Mouse (Mus musculus) lung, embryonic 15.5 days (tissue): ENCODE results near the gene Ptpre. TPM values are rescaled to one million over a fixed set of nuclear protein-coding genes. Genes with fewer than 3 reads are reported as not detected.

Experiments used
- ATAC-seq: fragments of 200-750 bp; cut with Nextera tagmentation; 2 replicates; pipeline ENCODE4 v1.8.0; 2017; ENCODE audit warnings: moderate number of reproducible peaks, borderline replicate concordance; ENCODE audit not compliant: low FRiP score, low TSS enrichment; ENCODE audit errors: extremely low read depth
- H3K27ac ChIP-seq: fragments of 300-500 bp; sonication (generic); 2 replicates; pipeline ENCODE4 v1.5.1; 2015; ENCODE audit warnings: moderate library complexity, mild to moderate bottlenecking, inconsistent platforms
- H3K27me3 ChIP-seq: fragments of 300-500 bp; sonication (generic); 2 replicates; pipeline ENCODE4 v1.6.1; 2015; ENCODE audit warnings: inconsistent platforms
- H3K36me3 ChIP-seq: fragments of 300-500 bp; sonication (generic); 2 replicates; pipeline ENCODE4 v1.6.1; 2015; ENCODE audit warnings: inconsistent platforms
- H3K4me1 ChIP-seq: fragments of 300-500 bp; sonication (generic); 2 replicates; pipeline ENCODE4 v1.6.1; 2015; ENCODE audit warnings: inconsistent platforms
- H3K4me2 ChIP-seq: fragments of 300-500 bp; sonication (generic); 2 replicates; pipeline ENCODE4 v1.6.1; 2015; ENCODE audit warnings: inconsistent platforms, mild to moderate bottlenecking, moderate library complexity
- H3K4me3 ChIP-seq: fragments of 300-500 bp; sonication (generic); 2 replicates; pipeline ENCODE4 v1.5.1; 2015; ENCODE audit warnings: mild to moderate bottlenecking, inconsistent platforms
- H3K9ac ChIP-seq: fragments of 300-500 bp; sonication (generic); 2 replicates; pipeline ENCODE4 v1.6.1; 2015; ENCODE audit warnings: inconsistent platforms
- H3K9me3 ChIP-seq: fragments of 300-500 bp; sonication (generic); 2 replicates; pipeline ENCODE4 v1.6.1; 2016; ENCODE audit warnings: inconsistent platforms
- WGBS: fragments of 180-500 bp; shearing (Covaris S2); methylation state at CpG from one replicate; pipeline ENCODE4 v1.1.7; 2015; 5-methylcytosine and 5-hydroxymethylcytosine counted together
- polyA plus RNA-seq: library from polyadenylated mRNA; unstranded; fragments of >200 nt; fragmentation: Nextera tagmentation; extraction: Ambion mirVana; gene quantifications from 2 replicates; pipeline ENCODE4 v1.2.1, GENCODE M21; 2015

The Ptpre gene
- polyA plus RNA-seq, 1 experiment from 2014 or later, result 2.2 TPM

GRCm38 (mm10) chr7:135585125-135585687, 47.9 kb downstream of the Ptpre start:
- peaks cover 12% of the 10 kb centered on the region for H3K4me1 ChIP-seq
- H3K36me3 ChIP-seq, result no peaks in the 10 kb centered on the region
- H3K4me2 ChIP-seq, result no peak overlapping the region
- no peaks in the 10 kb centered on the region for H3K9me3 ChIP-seq
- H3K27ac ChIP-seq, result no peak overlapping the region
- no peak overlapping the region for H3K4me3 ChIP-seq
- H3K27me3 ChIP-seq, result no peaks in the 10 kb centered on the region
- ATAC-seq, result no peak
- no peak overlapping the region for H3K9ac ChIP-seq
- 81% methylated on average over 1 of the region's 1 CpGs for WGBS

GRCm38 (mm10) chr7:135586402-135586801, 49.1 kb downstream of the Ptpre start:
- H3K27ac ChIP-seq, result peak overlapping the region; percentile 47; the same call in 1 of the 2 replicates
- ATAC-seq, result no peak
- WGBS, result 15% methylated on average over 4 of the region's 4 CpGs

GRCm38 (mm10) chr7:135587821-135588575, 50.7 kb downstream of the Ptpre start:
- Histone ChIP-seq H3K27me3 (no peaks in the 10 kb centered on the region), H3K4me3 (no peak overlapping the region), H3K9me3 (no peaks in the 10 kb centered on the region), H3K4me2 (no peak overlapping the region), H3K36me3 (no peaks in the 10 kb centered on the region), H3K27ac (no peak overlapping the region), H3K9ac (no peak overlapping the region), H3K4me1 (peaks cover 12% of the 10 kb centered on the region)
- ATAC-seq, result no peak
- 61% methylated on average over 2 of the region's 2 CpGs for WGBS

More at GRCm38 (mm10) chr7:135586402-135586801, 49.1 kb downstream of the Ptpre start:
- Histone ChIP-seq H3K4me3 (no peak overlapping the region), H3K9ac (no peak overlapping the region), H3K36me3 (no peaks in the 10 kb centered on the region), H3K27me3 (no peaks in the 10 kb centered on the region), H3K4me2 (no peak overlapping the region), H3K9me3 (no peaks in the 10 kb centered on the region), H3K4me1 (peaks cover 12% of the 10 kb centered on the region)

DNA sequence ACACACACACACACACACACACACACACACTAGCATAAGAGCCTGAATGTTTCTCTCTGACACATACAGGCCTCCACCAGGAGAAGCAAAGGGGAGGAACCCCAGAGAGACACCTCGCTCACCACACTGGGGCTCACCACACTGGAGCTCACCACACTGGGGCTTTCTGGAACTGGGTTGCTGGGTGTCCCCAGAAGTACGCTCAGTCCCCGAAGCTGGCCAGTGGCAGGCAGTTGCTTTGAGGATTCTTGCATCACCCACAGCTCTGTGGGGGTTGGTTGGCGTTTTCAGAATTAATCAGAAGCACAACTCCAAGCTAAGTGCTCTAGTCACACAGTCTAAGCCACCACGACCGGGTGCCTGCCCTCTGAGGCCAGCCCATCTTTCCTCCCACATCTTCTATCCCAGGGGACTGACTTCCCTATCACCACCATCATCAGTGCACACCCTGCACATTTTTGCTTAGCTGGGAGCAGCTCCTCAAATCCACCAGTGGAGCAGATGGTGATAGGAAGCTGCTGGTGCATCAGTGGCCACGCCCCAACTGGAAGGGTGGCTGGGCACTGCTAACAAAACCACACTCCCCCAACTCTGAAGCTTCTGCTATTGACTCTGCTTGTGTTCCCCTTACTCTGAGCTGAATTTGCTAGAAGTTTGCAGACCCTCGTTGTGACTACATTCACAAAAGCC, 51.5 kb downstream of the Ptpre start:
- WGBS, result 70% methylated on average over 8 of the region's 8 CpGs
- no peak for ATAC-seq

DNA sequence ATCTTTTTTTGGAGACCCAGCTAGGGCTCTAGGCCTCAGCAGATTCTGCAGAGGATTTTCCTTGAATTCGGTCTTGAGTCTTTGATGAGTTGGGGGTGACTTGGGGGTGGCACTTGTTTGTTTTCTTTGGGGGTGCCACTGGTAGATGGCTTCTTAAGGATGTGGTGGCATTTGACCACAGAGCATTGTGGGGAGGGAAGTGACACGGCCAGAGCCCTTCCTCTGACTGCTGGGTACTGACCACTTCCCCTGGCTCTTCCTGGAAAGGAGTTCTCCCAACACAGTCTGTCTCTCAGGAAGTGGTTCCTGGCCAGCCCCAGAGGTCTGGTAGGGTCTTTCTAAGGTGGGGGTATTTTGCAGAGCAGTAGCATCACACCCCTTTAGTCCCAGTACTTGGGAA, 54.2 kb downstream of the Ptpre start:
- Histone ChIP-seq H3K27me3 (no peaks in the 10 kb centered on the region), H3K36me3 (no peaks in the 10 kb centered on the region), H3K4me3 (no peak overlapping the region), H3K9me3 (no peaks in the 10 kb centered on the region), H3K9ac (no peak overlapping the region), H3K27ac (no peak overlapping the region), H3K4me1 (peaks cover 21% of the 10 kb centered on the region), H3K4me2 (no peak overlapping the region)
- no peak for ATAC-seq
- WGBS, result 61% methylated on average over 2 of the region's 2 CpGs

More for the DNA sequence above, 51.5 kb downstream of the Ptpre start:
- Histone ChIP-seq H3K9me3 (no peaks in the 10 kb centered on the region), H3K27me3 (no peaks in the 10 kb centered on the region), H3K9ac (no peak overlapping the region), H3K4me3 (no peak overlapping the region), H3K4me1 (peaks cover 12% of the 10 kb centered on the region), H3K27ac (no peak overlapping the region), H3K36me3 (no peaks in the 10 kb centered on the region), H3K4me2 (no peak overlapping the region)

DNA sequence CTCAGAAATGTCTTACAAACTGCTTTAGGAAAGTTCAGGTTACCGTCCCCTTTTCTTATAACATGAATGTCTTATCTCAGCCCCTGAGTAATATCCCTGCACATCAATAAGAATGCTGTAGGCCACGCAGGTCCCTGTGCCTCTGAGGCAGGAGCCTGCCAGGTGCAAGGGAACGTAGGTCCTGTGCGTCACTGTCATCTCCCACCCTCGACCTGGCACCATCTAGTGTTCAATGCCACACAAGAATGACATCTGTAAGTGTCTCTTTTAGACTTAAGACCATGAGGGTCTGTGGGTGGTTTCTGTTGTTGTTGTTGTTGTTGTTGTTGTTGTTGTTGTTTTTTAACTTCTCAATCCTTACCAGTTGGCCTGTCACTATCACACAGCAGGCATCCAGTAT, 56.0 kb downstream of the Ptpre start:
- no peak for ATAC-seq
- Histone ChIP-seq H3K4me2 (no peak overlapping the region), H3K27me3 (no peaks in the 10 kb centered on the region), H3K4me1 (peaks cover 30% of the 10 kb centered on the region), H3K27ac (no peak overlapping the region), H3K4me3 (no peak overlapping the region), H3K9ac (no peak overlapping the region), H3K9me3 (no peaks in the 10 kb centered on the region), H3K36me3 (no peaks in the 10 kb centered on the region)
- WGBS, result 73% methylated on average over 5 of the region's 5 CpGs

DNA sequence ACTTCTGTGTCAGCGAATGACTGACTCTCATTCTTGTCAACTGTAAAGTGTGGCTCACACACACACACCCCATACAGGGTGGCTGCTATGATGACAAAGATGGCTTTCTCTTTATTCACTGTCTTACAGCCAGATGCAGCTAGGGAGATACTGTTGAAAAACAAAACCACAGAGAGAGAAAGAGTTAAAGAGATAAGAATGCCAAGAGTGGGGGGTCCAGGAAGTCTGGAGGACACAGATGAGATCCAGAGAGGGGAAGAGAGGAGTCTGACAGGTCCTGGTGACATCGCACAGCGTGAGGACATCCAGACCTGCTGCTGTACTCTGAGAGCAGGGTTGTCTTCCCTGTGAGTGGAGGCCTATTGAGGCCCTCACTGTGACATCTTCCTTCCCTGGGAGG, 56.5 kb downstream of the Ptpre start:
- Histone ChIP-seq H3K27me3 (no peaks in the 10 kb centered on the region), H3K4me3 (no peak overlapping the region), H3K4me1 (peaks cover 35% of the 10 kb centered on the region), H3K9ac (no peak overlapping the region), H3K9me3 (no peaks in the 10 kb centered on the region), H3K4me2 (no peak overlapping the region), H3K27ac (no peak overlapping the region), H3K36me3 (no peaks in the 10 kb centered on the region)
- no peak for ATAC-seq
- WGBS, result 57% methylated on average over 3 of the region's 3 CpGs

- no peaks in the 10 kb centered on the region for H3K27me3 ChIP-seq
- WGBS, result 55% methylated on average over 7 of the region's 7 CpGs
- no peak overlapping the region for H3K4me3 ChIP-seq
- H3K36me3 ChIP-seq, result no peaks in the 10 kb centered on the region
- H3K4me1 ChIP-seq, result peaks cover 36% of the 10 kb centered on the region
- H3K9me3 ChIP-seq, result no peaks in the 10 kb centered on the region
- no peak overlapping the region for H3K9ac ChIP-seq
- no peak; the same call in 1 of the 2 replicates for ATAC-seq
- no peak overlapping the region for H3K27ac ChIP-seq
- no peak overlapping the region for H3K4me2 ChIP-seq
These were observed 57.4 kb downstream of the Ptpre start for GRCm38 (mm10) chr7:135594676-135595075.

DNA sequence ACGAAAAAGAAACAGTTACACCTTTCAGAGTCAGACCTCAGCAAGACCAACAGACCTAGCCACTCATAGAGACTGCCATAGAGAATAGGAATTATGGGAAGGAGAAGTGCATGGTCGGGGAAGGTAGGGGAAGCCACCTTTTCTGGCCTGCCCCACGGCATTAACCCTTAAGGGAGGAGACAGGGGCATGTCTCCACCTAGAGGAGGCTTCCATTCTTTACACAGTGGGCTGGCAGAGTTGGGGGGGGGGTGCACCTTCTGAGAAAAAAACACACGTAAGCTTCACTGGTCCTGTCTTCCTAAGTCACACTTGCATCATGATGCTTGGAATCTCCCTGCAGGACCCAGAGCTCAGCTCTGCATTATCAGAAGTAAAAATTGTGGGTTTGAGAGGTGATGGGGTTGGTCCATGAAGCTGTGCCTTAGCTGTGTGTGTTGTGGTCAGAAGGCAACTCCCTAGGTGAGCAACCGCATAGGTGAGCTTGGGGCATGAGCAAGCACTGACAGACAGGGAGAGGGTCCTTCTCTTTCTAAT, 58.4 kb downstream of the Ptpre start:
- WGBS, result 39% methylated on average over 5 of the region's 5 CpGs
- H3K4me1 ChIP-seq, result peaks cover 36% of the 10 kb centered on the region
- no peaks in the 10 kb centered on the region for H3K27me3 ChIP-seq
- no peaks in the 10 kb centered on the region for H3K36me3 ChIP-seq
- no peak for ATAC-seq
- no peak overlapping the region for H3K4me2 ChIP-seq
- no peak overlapping the region for H3K9ac ChIP-seq
- no peak overlapping the region for H3K4me3 ChIP-seq
- H3K27ac ChIP-seq, result peak overlapping the region; percentile 23; the same call in 1 of the 2 replicates
- H3K9me3 ChIP-seq, result no peaks in the 10 kb centered on the region

DNA sequence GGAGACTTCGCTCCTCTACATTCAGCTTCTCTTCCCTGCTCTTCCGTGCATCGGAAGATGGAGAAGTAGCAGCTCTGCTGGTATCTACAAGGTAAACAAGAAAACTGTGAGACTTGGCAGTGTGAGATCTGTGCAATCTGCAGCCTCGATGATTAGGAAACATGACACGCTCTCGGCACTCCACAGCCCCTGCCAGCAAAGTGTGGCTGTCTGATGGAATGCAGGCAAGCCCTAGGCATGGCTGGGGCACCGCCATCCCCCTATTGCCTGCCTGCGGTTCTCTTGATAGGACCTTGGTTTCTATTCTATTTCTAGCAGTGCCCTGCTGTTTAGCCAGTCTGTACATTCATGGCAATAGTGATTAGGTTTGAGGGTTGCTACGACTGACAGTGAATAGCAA, 59.7 kb downstream of the Ptpre start:
- Histone ChIP-seq H3K27ac (peak overlapping the region; percentile 25; the same call in 1 of the 2 replicates), H3K9me3 (no peaks in the 10 kb centered on the region)

DNA sequence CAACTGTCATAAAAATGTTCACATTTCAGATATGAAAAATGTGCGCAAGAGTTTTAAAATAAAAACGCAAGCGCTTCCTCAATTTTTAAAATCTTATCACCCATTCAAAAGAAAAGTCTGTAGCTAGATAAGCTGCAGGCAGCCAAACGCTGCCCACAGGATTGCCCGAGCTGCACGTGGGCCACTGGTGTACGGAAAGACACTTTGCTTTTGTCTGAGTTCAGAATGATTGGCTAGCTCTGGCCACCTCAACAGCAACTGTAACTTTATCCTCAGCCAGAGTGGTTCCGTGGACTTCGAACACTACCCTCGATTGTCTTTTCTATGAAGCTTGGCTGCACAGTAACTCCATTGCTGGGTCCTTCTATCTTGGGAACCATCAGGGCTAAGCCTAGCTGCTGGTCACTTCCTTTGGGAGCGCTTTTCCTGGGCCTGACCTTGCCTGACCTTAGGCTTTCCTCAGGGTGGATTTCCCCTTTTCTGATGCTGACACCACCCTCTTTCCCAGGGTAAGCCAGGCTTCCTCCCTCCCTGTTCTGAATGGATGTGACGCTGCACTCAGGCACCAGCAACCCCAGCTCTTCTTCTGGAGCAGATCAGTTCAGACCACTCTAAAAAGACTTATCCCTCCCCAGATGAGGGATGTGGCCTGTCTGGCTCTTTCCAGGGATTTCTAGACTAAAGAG, 60.5 kb downstream of the Ptpre start:
- no peaks in the 10 kb centered on the region for H3K36me3 ChIP-seq
- ATAC-seq, result no peak
- no peak overlapping the region for H3K4me2 ChIP-seq

More for the DNA sequence above, 59.7 kb downstream of the Ptpre start:
- no peak overlapping the region for H3K9ac ChIP-seq
- no peak for ATAC-seq
- H3K4me1 ChIP-seq, result peaks cover 36% of the 10 kb centered on the region
- H3K36me3 ChIP-seq, result no peaks in the 10 kb centered on the region
- H3K4me3 ChIP-seq, result no peak overlapping the region
- H3K27me3 ChIP-seq, result no peaks in the 10 kb centered on the region
- 24% methylated on average over 9 of the region's 9 CpGs for WGBS
- no peak overlapping the region; the same call in 1 of the 2 replicates for H3K4me2 ChIP-seq

More for the DNA sequence above, 60.5 kb downstream of the Ptpre start:
- Histone ChIP-seq H3K27ac (0 out of 2 replicates have a peak overlapping the region, but pooled peaks have one; percentile 25), H3K4me1 (peaks cover 36% of the 10 kb centered on the region), H3K9me3 (no peaks in the 10 kb centered on the region), H3K9ac (no peak overlapping the region), H3K27me3 (no peaks in the 10 kb centered on the region), H3K4me3 (no peak overlapping the region)
- 53% methylated on average over 12 of the region's 12 CpGs for WGBS
